In genomic region chr17:89301325-89301724, GRCm38 (mm10) we compare ENCODE assay signal across 28 mouse cellular contexts.
"Had no signal": no experiment of that assay in that cellular context is flagged by ENCODE, and none has a peak within 500 bp of the region (broad histone marks: within the 10 kb centered on the region; RNA-seq: fewer than 3 reads in every experiment).

No protein-coding gene starts in this region.

- ATAC-seq: hindbrain, embryonic 16.5 days; inflammation-experienced regulatory T-cells, adult 6 months; intestine, embryonic 15.5 days; intestine, postnatal 0 days; liver, embryonic 12.5 days had no signal

- DNase-seq: gastrocnemius, adult 2 months; gastrocnemius, postnatal 10 days; gastrocnemius, postnatal 25 days; heart, adult 18-20 months; heart, postnatal 10 days; heart, postnatal 4 days; kidney, adult 18-20 months; kidney, adult 9 months; kidney, postnatal 14 days; kidney, postnatal 36 days; layer of hippocampus, adult 9-11 months; layer of hippocampus, postnatal 36 days; left cerebral cortex, postnatal 4 days had no signal

- H3K4me3 ChIP-seq: gastrocnemius, adult 2 months; heart, embryonic 10.5 days; heart, embryonic 12.5 days; hindbrain, embryonic 10.5 days; hindbrain, embryonic 12.5 days; intestine, embryonic 15.5 days; kidney, embryonic 15.5 days; limb, embryonic 12.5 days; limb, embryonic 15.5 days; liver, embryonic 12.5 days had no signal

- H3K36me3 ChIP-seq: heart, embryonic 10.5 days; heart, embryonic 12.5 days; hindbrain, embryonic 10.5 days; hindbrain, embryonic 12.5 days; intestine, embryonic 15.5 days; kidney, embryonic 15.5 days; limb, embryonic 12.5 days; limb, embryonic 15.5 days; liver, embryonic 12.5 days had no signal

- H3K27ac ChIP-seq: gastrocnemius, adult 2 months; heart, embryonic 10.5 days; hindbrain, embryonic 10.5 days; hindbrain, embryonic 12.5 days; hindbrain, embryonic 14.5 days; intestine, embryonic 15.5 days; kidney, embryonic 15.5 days; kidney, postnatal 0 days; limb, embryonic 12.5 days; limb, embryonic 15.5 days; liver, embryonic 12.5 days; liver, embryonic 14.5 days had no signal

- H3K27me3 ChIP-seq: heart, embryonic 12.5 days; hindbrain, embryonic 12.5 days; intestine, embryonic 15.5 days; kidney, embryonic 15.5 days; limb, embryonic 12.5 days; limb, embryonic 15.5 days; liver, embryonic 12.5 days had no signal

- H3K4me2 ChIP-seq: heart, embryonic 12.5 days; hindbrain, embryonic 12.5 days; hindbrain, embryonic 14.5 days; intestine, embryonic 15.5 days; kidney, embryonic 15.5 days; limb, embryonic 12.5 days; limb, embryonic 15.5 days; liver, embryonic 12.5 days had no signal

- H3K9ac ChIP-seq: heart, embryonic 12.5 days; hindbrain, embryonic 12.5 days; hindbrain, embryonic 14.5 days; intestine, embryonic 15.5 days; kidney, embryonic 15.5 days; limb, embryonic 12.5 days; limb, embryonic 15.5 days; liver, embryonic 12.5 days; liver, embryonic 14.5 days had no signal

- H3K4me1 ChIP-seq: heart, embryonic 10.5 days; heart, embryonic 12.5 days; hindbrain, embryonic 10.5 days; intestine, embryonic 15.5 days; kidney, embryonic 15.5 days; limb, embryonic 12.5 days; limb, embryonic 15.5 days; liver, embryonic 12.5 days had no signal

- H3K9me3 ChIP-seq: heart, embryonic 10.5 days; heart, embryonic 12.5 days; hindbrain, embryonic 10.5 days; hindbrain, embryonic 12.5 days; intestine, embryonic 15.5 days; kidney, embryonic 15.5 days; limb, embryonic 12.5 days; limb, embryonic 15.5 days; liver, embryonic 12.5 days had no signal
